Mouse (Mus musculus) erythroblast, embryonic 14.5 days (primary cell): ENCODE data around the gene 6030458C11Rik.

Experiments
- GATA1 ChIP-seq: IDR thresholded peaks from 2 replicates; pipeline ENCODE4 v1.6.1; 2012; ENCODE audit warnings: low read length, inconsistent platforms, mixed read lengths
- TAL1 ChIP-seq: IDR thresholded peaks from 3 replicates; pipeline ENCODE4 v1.6.1; 2012; ENCODE audit warnings: low read length, inconsistent platforms, mixed read lengths

DNA sequence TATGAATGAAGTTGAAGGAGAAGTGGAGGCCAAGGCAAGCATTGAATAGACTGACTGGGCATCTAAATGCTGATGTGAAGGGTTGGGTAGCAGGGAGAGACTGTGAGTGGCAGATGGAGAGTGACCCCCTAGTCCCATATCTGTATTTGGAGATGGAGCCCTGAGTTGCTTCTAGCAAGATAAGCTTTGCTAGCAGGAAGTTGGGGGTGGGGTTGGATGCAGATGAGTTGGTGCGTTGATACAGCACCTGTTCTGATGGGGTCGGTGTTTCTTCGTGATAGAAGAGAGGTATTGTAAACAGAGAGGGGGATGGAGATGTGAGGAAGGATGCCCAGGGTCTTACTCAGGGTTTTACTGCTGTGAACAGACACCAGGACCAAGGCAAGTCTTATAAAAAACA, 5.4 kb upstream of the 6030458C11Rik start:
- TF ChIP-seq GATA1 (no peak), TAL1 (no peak)
